Comparison of ENCODE assay signal across 14 mouse cellular contexts in the genomic region with DNA sequence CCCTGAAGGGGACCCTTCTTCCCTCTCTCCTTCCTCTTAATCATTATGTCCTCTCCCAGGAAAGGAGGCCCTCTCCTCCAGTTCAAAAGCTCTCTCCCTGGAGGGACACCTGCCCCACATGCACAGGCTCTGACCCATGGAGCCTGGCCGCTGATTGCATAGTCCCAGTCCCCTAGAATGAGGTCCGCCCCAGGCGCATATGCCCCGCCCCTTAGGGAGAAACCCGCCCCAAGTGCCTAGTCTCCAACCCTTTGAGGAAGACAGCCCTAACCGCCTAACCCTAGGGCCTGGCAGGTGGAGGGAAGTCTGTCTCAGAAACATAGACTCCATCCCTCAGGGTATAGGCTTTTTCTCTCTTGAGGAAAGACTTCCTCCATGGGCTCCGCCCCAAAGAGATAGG. TPM values are rescaled to one million over a fixed set of nuclear protein-coding genes. Genes with fewer than 3 reads are reported as not detected.
A peak's percentile ranks its signal among the peaks of the same experiment; 100 is the strongest.
DNase-seq lines count a peak whose midpoint lies in the region; ATAC-seq and TF ChIP-seq lines count a peak whose summit lies in the region.
"Had no signal": no experiment of that assay in that cellular context is flagged by ENCODE, and none has a peak within 500 bp of the region (broad histone marks: within the 10 kb centered on the region; RNA-seq: fewer than 3 reads in every experiment).

No protein-coding gene starts in this region.

- H3K9me3 ChIP-seq in kidney, embryonic 15.5 days (replicated peaks), result no peaks in the 10 kb centered on the region
- H3K9me3 ChIP-seq in midbrain, embryonic 13.5 days, result no peaks in the 10 kb centered on the region
- no peaks in the 10 kb centered on the region for H3K9me3 ChIP-seq in midbrain, postnatal 0 days (ENCODE audit: low read length)
- H3K9me3 ChIP-seq in neural tube, embryonic 15.5 days (replicated peaks), result no peaks in the 10 kb centered on the region
- H3K9me3 ChIP-seq: heart, embryonic 15.5 days; midbrain, embryonic 12.5 days had no signal

- H3K27ac ChIP-seq in kidney, embryonic 15.5 days, result no peak overlapping the region
- no peak overlapping the region for H3K27ac ChIP-seq in midbrain, embryonic 13.5 days
- H3K27ac ChIP-seq in midbrain, postnatal 0 days (ENCODE audit: low read depth, low read length), result no peak overlapping the region
- no peak overlapping the region for H3K27ac ChIP-seq in neural tube, embryonic 15.5 days (replicated peaks)
- H3K27ac ChIP-seq: heart, embryonic 15.5 days; midbrain, embryonic 12.5 days had no signal

- peaks cover 31% of the 10 kb centered on the region for H3K4me1 ChIP-seq in kidney, embryonic 15.5 days
- peaks cover 48% of the 10 kb centered on the region for H3K4me1 ChIP-seq in midbrain, embryonic 13.5 days (replicated peaks)
- H3K4me1 ChIP-seq in midbrain, postnatal 0 days (ENCODE audit: insufficient read depth, low read length), result peaks cover 37% of the 10 kb centered on the region
- peaks cover 61% of the 10 kb centered on the region for H3K4me1 ChIP-seq in neural tube, embryonic 15.5 days

- WGBS in kidney, embryonic 15.5 days, result 4% methylated on average over 7 of the region's 7 CpGs
- WGBS in midbrain, embryonic 13.5 days, result 5% methylated on average over 7 of the region's 7 CpGs
- WGBS in midbrain, postnatal 0 days, result 6% methylated on average over 7 of the region's 7 CpGs
- 9% methylated on average over 7 of the region's 7 CpGs for WGBS in neural tube, embryonic 15.5 days

- H3K4me2 ChIP-seq in kidney, embryonic 15.5 days, result no peak overlapping the region
- no peak overlapping the region for H3K4me2 ChIP-seq in midbrain, embryonic 13.5 days (replicated peaks)
- no peak overlapping the region for H3K4me2 ChIP-seq in midbrain, postnatal 0 days (ENCODE audit: low read depth, low read length, poor library complexity, severe bottlenecking)
- peak overlapping the region; percentile 80; the same call in 1 of the 2 replicates for H3K4me2 ChIP-seq in neural tube, embryonic 15.5 days

- no peak for TF ChIP-seq CTCF in midbrain, postnatal 0 days (IDR thresholded peaks at IDR 0.05)

- peak; percentile 12 for DNase-seq in embryo, embryonic 10 days (ENCODE audit: low spot score)
- no peak for DNase-seq in embryo, embryonic 11 days
- no peak for DNase-seq in kidney, postnatal 14 days
- DNase-seq in midbrain, postnatal 0 days (ENCODE audit: low spot score), result no peak
- DNase-seq in urinary bladder, postnatal 14 days (ENCODE audit: low spot score), result no peak
- DNase-seq: thymus, adult 18-20 months had no signal

- H3K9ac ChIP-seq in kidney, embryonic 15.5 days, result no peak overlapping the region
- H3K9ac ChIP-seq in midbrain, embryonic 13.5 days (replicated peaks), result no peak overlapping the region
- H3K9ac ChIP-seq in midbrain, postnatal 0 days (replicated peaks; ENCODE audit: low read length, poor library complexity, severe bottlenecking), result no peak overlapping the region
- no peak overlapping the region for H3K9ac ChIP-seq in neural tube, embryonic 15.5 days (replicated peaks)
- H3K9ac ChIP-seq: heart, embryonic 15.5 days had no signal

- peak overlapping the region; percentile 42; the same call in 1 of the 2 replicates for H3K4me3 ChIP-seq in kidney, embryonic 15.5 days (replicated peaks)
- peak overlapping the region; percentile 45; the same call in 1 of the 2 replicates for H3K4me3 ChIP-seq in midbrain, embryonic 13.5 days (replicated peaks)
- no peak overlapping the region for H3K4me3 ChIP-seq in midbrain, postnatal 0 days (ENCODE audit: low read depth, low read length)
- no peak overlapping the region for H3K4me3 ChIP-seq in neural tube, embryonic 15.5 days (replicated peaks)

- H3K36me3 ChIP-seq in kidney, embryonic 15.5 days, result no peaks in the 10 kb centered on the region
- no peaks in the 10 kb centered on the region for H3K36me3 ChIP-seq in midbrain, embryonic 13.5 days
- no peaks in the 10 kb centered on the region for H3K36me3 ChIP-seq in midbrain, postnatal 0 days (ENCODE audit: insufficient read depth, low read length)
- H3K36me3 ChIP-seq in neural tube, embryonic 15.5 days, result no peaks in the 10 kb centered on the region
- H3K36me3 ChIP-seq: heart, embryonic 15.5 days; midbrain, embryonic 12.5 days had no signal

- peaks cover 99% of the 10 kb centered on the region for H3K27me3 ChIP-seq in kidney, embryonic 15.5 days
- H3K27me3 ChIP-seq in midbrain, embryonic 13.5 days, result peaks cover 82% of the 10 kb centered on the region
- peaks cover 47% of the 10 kb centered on the region for H3K27me3 ChIP-seq in midbrain, postnatal 0 days (ENCODE audit: insufficient read depth, low read length)
- peaks cover 75% of the 10 kb centered on the region for H3K27me3 ChIP-seq in neural tube, embryonic 15.5 days (replicated peaks)

- ATAC-seq in kidney, embryonic 15.5 days (replicated peaks; ENCODE audit: low FRiP score), result no peak
- ATAC-seq in midbrain, embryonic 13.5 days, result peak; percentile 7; the same call in 1 of the 2 replicates
- no peak for ATAC-seq in midbrain, postnatal 0 days (ENCODE audit: low FRiP score)
- ATAC-seq in neural tube, embryonic 15.5 days (ENCODE audit: low FRiP score), result no peak

RNA-seq across cellular contexts. Expression of gene Hapln4, which starts 4.0 kb away (rescaled TPM):
- 0.35 TPM in 1 of 2 replicates, not detected in the other for polyA plus RNA-seq in kidney, embryonic 15.5 days (2015; fragmentation: Nextera tagmentation; extraction: Ambion mirVana)
- 0.39 and 0.40 TPM in 2 replicates for polyA plus RNA-seq in midbrain, embryonic 13.5 days (2015; fragmentation: Nextera tagmentation; extraction: Ambion mirVana)
- total RNA-seq in midbrain, postnatal 0 days (2014; rRNA removed), result 0.99 and 1.3 TPM in 2 replicates
- 1.6 and 1.7 TPM in 2 replicates for polyA plus RNA-seq in midbrain, postnatal 0 days (2015; fragmentation: Nextera tagmentation; extraction: Ambion mirVana)
- polyA plus RNA-seq in neural tube, embryonic 15.5 days (2015; fragmentation: Nextera tagmentation; extraction: Ambion mirVana), result 1.5 and 1.6 TPM in 2 replicates
- polyA plus RNA-seq: kidney, embryonic 14.5 days; liver, embryonic 16.5 days; stomach, embryonic 14.5 days had no signal

RNA-seq across cellular contexts. Expression of gene Tm6sf2, which starts 14.5 kb away (rescaled TPM):
- 1.0 TPM in 2 replicates for polyA plus RNA-seq in kidney, embryonic 15.5 days (2015; fragmentation: Nextera tagmentation; extraction: Ambion mirVana)
- 1.8 TPM in 2 replicates for polyA plus RNA-seq in midbrain, embryonic 13.5 days (2015; fragmentation: Nextera tagmentation; extraction: Ambion mirVana)
- total RNA-seq in midbrain, postnatal 0 days (2014; rRNA removed), result 1.6 TPM in 1 of 2 replicates, not detected in the other
- polyA plus RNA-seq in midbrain, postnatal 0 days (2015; fragmentation: Nextera tagmentation; extraction: Ambion mirVana), result 0.22 and 0.35 TPM in 2 replicates
- polyA plus RNA-seq in neural tube, embryonic 15.5 days (2015; fragmentation: Nextera tagmentation; extraction: Ambion mirVana), result 1.4 and 2.0 TPM in 2 replicates

RNA-seq across cellular contexts. Expression of gene Ncan, which starts 33.4 kb away (rescaled TPM):
- 0.32 and 0.64 TPM in 2 replicates for polyA plus RNA-seq in kidney, embryonic 15.5 days (2015; fragmentation: Nextera tagmentation; extraction: Ambion mirVana)
- polyA plus RNA-seq in midbrain, embryonic 13.5 days (2015; fragmentation: Nextera tagmentation; extraction: Ambion mirVana), result 139 and 146 TPM in 2 replicates
- 440 and 447 TPM in 2 replicates for total RNA-seq in midbrain, postnatal 0 days (2014; rRNA removed)
- 202 and 210 TPM in 2 replicates for polyA plus RNA-seq in midbrain, postnatal 0 days (2015; fragmentation: Nextera tagmentation; extraction: Ambion mirVana)
- polyA plus RNA-seq in neural tube, embryonic 15.5 days (2015; fragmentation: Nextera tagmentation; extraction: Ambion mirVana), result 160 and 169 TPM in 2 replicates

RNA-seq across cellular contexts. Expression of gene Nr2c2ap, which starts 43.9 kb away (rescaled TPM):
- 31.4 and 34.8 TPM in 2 replicates for polyA plus RNA-seq in kidney, embryonic 15.5 days (2015; fragmentation: Nextera tagmentation; extraction: Ambion mirVana)
- polyA plus RNA-seq in midbrain, embryonic 13.5 days (2015; fragmentation: Nextera tagmentation; extraction: Ambion mirVana), result 27.2 and 30.4 TPM in 2 replicates
- 5.4 and 7.7 TPM in 2 replicates for total RNA-seq in midbrain, postnatal 0 days (2014; rRNA removed)
- 42.1 and 44.1 TPM in 2 replicates for polyA plus RNA-seq in midbrain, postnatal 0 days (2015; fragmentation: Nextera tagmentation; extraction: Ambion mirVana)
- 47.2 and 49.0 TPM in 2 replicates for polyA plus RNA-seq in neural tube, embryonic 15.5 days (2015; fragmentation: Nextera tagmentation; extraction: Ambion mirVana)

RNA-seq across cellular contexts. Expression of gene Sugp1, which starts 44.6 kb away (rescaled TPM):
- polyA plus RNA-seq in kidney, embryonic 15.5 days (2015; fragmentation: Nextera tagmentation; extraction: Ambion mirVana), result 44.1 and 48.7 TPM in 2 replicates
- 62.1 and 65.1 TPM in 2 replicates for polyA plus RNA-seq in midbrain, embryonic 13.5 days (2015; fragmentation: Nextera tagmentation; extraction: Ambion mirVana)
- total RNA-seq in midbrain, postnatal 0 days (2014; rRNA removed), result 18.6 and 19.9 TPM in 2 replicates
- polyA plus RNA-seq in midbrain, postnatal 0 days (2015; fragmentation: Nextera tagmentation; extraction: Ambion mirVana), result 48.7 and 48.9 TPM in 2 replicates
- polyA plus RNA-seq in neural tube, embryonic 15.5 days (2015; fragmentation: Nextera tagmentation; extraction: Ambion mirVana), result 57.2 and 57.5 TPM in 2 replicates

Comparison
In these comparisons a context has a peak if more than half of its experiments do, and no peak if none do; other contexts are left out.
1. H3K4me3 ChIP-seq: peak in kidney, embryonic 15.5 days (single experiment) and midbrain, embryonic 13.5 days (single experiment); none in midbrain, postnatal 0 days (single experiment) and neural tube, embryonic 15.5 days (single experiment).
2. RNA of gene Ncan, which starts 33.4 kb away (polyA plus RNA-seq): 202 to 210 TPM in midbrain, postnatal 0 days, 160 to 169 TPM in neural tube, embryonic 15.5 days and 139 to 146 TPM in midbrain, embryonic 13.5 days; 0.32 to 0.64 TPM in kidney, embryonic 15.5 days; every median in the first group is over 10 times any median in the second.